Mouse (Mus musculus) cerebellum, adult 11 months (tissue): Measurements from ENCODE around the gene Samd4b.

Experiments
- DNase-seq: peaks from one replicate; pipeline ENCODE4 v3.0.0; 2022

Gene Samd4b

GRCm38 (mm10) chr7:28351676-28352191, 246.2 kb downstream of the Samd4b start:
- no peak for DNase-seq

- peak; percentile 97 for DNase-seq
These were observed 247.6 kb downstream of the Samd4b start, which contains the start of gene Rps16 for GRCm38 (mm10) chr7:28350155-28350883. Rps16 (plus strand) TSS chr7:28350652.
